Mouse (Mus musculus) forebrain, embryonic 15.5 days (tissue): ENCODE measurements around the gene Myoz1. TPM values are rescaled to one million over a fixed set of nuclear protein-coding genes. Genes with fewer than 3 reads are reported as not detected.

Experiments
- ATAC-seq: fragments of 200-750 bp; cut with Nextera tagmentation; replicated peaks from 2 replicates; pipeline ENCODE4 v1.8.0; 2017; ENCODE audit warnings: mild to moderate bottlenecking, moderate TSS enrichment, moderate library complexity
- H3K27ac ChIP-seq: fragments of 300-500 bp; sonication (generic); replicated peaks from 2 replicates; pipeline ENCODE4 v1.5.1; 2015; ENCODE audit warnings: mild to moderate bottlenecking, inconsistent platforms
- H3K27me3 ChIP-seq: fragments of 300-500 bp; sonication (generic); 2 replicates; pipeline ENCODE4 v1.6.1; 2015; ENCODE audit warnings: inconsistent platforms
- H3K36me3 ChIP-seq: fragments of 300-500 bp; sonication (generic); 2 replicates; pipeline ENCODE4 v1.6.1; 2015; ENCODE audit warnings: mild to moderate bottlenecking, inconsistent platforms
- H3K4me1 ChIP-seq: fragments of 300-500 bp; sonication (generic); 2 replicates; pipeline ENCODE4 v1.6.1; 2015; ENCODE audit warnings: inconsistent platforms
- H3K4me2 ChIP-seq: fragments of 300-500 bp; sonication (generic); replicated peaks from 2 replicates; pipeline ENCODE4 v1.6.1; 2015; ENCODE audit warnings: mild to moderate bottlenecking, inconsistent platforms
- H3K4me3 ChIP-seq: fragments of 300-500 bp; sonication (generic); 2 replicates; pipeline ENCODE4 v1.5.1; 2015; ENCODE audit warnings: mild to moderate bottlenecking, inconsistent platforms
- H3K9ac ChIP-seq: fragments of 300-500 bp; sonication (generic); replicated peaks from 2 replicates; pipeline ENCODE4 v1.6.1; 2015; ENCODE audit warnings: mild to moderate bottlenecking, inconsistent platforms
- H3K9me3 ChIP-seq: fragments of 300-500 bp; sonication (generic); 2 replicates; pipeline ENCODE4 v1.6.1; 2016; ENCODE audit warnings: inconsistent platforms
- WGBS: fragments of 180-500 bp; shearing (Covaris S2); methylation state at CpG from one replicate; pipeline ENCODE4 v1.1.7; 2015; ENCODE audit warnings: mixed read lengths; 5-methylcytosine and 5-hydroxymethylcytosine counted together
- microRNA-seq: library from miRNA; unstranded; fragments of <30 nt; microRNA quantifications from one replicate; pipeline ENCODE4, GENCODE M21; 2016
- polyA plus RNA-seq: library from polyadenylated mRNA; unstranded; fragments of >200 nt; fragmentation: Nextera tagmentation; extraction: Ambion mirVana; gene quantifications from 2 replicates; pipeline ENCODE4 v1.2.1, GENCODE M21; 2015

Myoz1 gene
- polyA plus RNA-seq, 1 experiment from 2014 or later: not detected

GRCm38 (mm10) chr14:20601287-20601686 lies 55.1 kb downstream of the Myoz1 start:
- Histone ChIP-seq H3K9ac (no peak overlapping the region), H3K36me3 (peaks cover 5% of the 10 kb centered on the region; the same call in 1 of the 2 replicates), H3K27ac (no peak overlapping the region), H3K4me1 (no peaks in the 10 kb centered on the region), H3K9me3 (no peaks in the 10 kb centered on the region), H3K4me2 (no peak overlapping the region), H3K4me3 (no peak overlapping the region), H3K27me3 (no peaks in the 10 kb centered on the region)
- 92% methylated on average over 1 of the region's 1 CpGs for WGBS
- ATAC-seq: no peak

GRCm38 (mm10) chr14:20600203-20600602 lies 56.1 kb downstream of the Myoz1 start:
- H3K27me3 ChIP-seq: no peaks in the 10 kb centered on the region
- no peak for ATAC-seq
- no peaks in the 10 kb centered on the region for H3K36me3 ChIP-seq
- no peak overlapping the region for H3K9ac ChIP-seq
- H3K9me3 ChIP-seq: no peaks in the 10 kb centered on the region
- no peak overlapping the region for H3K4me2 ChIP-seq
- H3K27ac ChIP-seq: no peak overlapping the region
- WGBS: 62% methylated on average over 2 of the region's 2 CpGs
- H3K4me1 ChIP-seq: peaks cover 8% of the 10 kb centered on the region; the same call in 1 of the 2 replicates
- no peak overlapping the region for H3K4me3 ChIP-seq

GRCm38 (mm10) chr14:20599542-20599941 lies 56.8 kb downstream of the Myoz1 start:
- 91% methylated on average over 2 of the region's 2 CpGs for WGBS
- no peak for ATAC-seq

More at GRCm38 (mm10) chr14:20599542-20599941, 56.8 kb downstream of the Myoz1 start:
- Histone ChIP-seq H3K4me3 (no peak overlapping the region), H3K27me3 (no peaks in the 10 kb centered on the region), H3K4me2 (no peak overlapping the region), H3K9me3 (no peaks in the 10 kb centered on the region), H3K27ac (no peak overlapping the region), H3K4me1 (peaks cover 8% of the 10 kb centered on the region; the same call in 1 of the 2 replicates), H3K36me3 (no peaks in the 10 kb centered on the region), H3K9ac (no peak overlapping the region)

Small RNA genes within 50 kb of the gene (microRNA-seq; reads per million reads assigned to microRNA genes)
- gene Mir6946: 1.1 reads per million

Other genes starting within 250 kb of the Myoz1 start
- gene Cfap70, start 204.3 kb downstream of the Myoz1 start, polyA plus RNA-seq: 2.1 and 3.0 TPM in 2 replicates
- 14.1 and 15.8 TPM in 2 replicates for gene Anxa7, start 176.4 kb downstream of the Myoz1 start, polyA plus RNA-seq
- 0.62 and 0.84 TPM in 2 replicates for gene Mss51, start 159.6 kb downstream of the Myoz1 start, polyA plus RNA-seq
- gene Ppp3cb, start 110.0 kb downstream of the Myoz1 start, polyA plus RNA-seq: 79.6 and 89.0 TPM in 2 replicates
- 9.0 and 10.1 TPM in 2 replicates for gene Usp54, start 15.5 kb downstream of the Myoz1 start, polyA plus RNA-seq
- 0.11 and 0.17 TPM in 2 replicates for gene Synpo2l, start 11.8 kb upstream of the Myoz1 start, polyA plus RNA-seq
- gene Sec24c, start 17.8 kb upstream of the Myoz1 start, polyA plus RNA-seq: 83.9 and 85.5 TPM in 2 replicates
- 23.1 and 23.9 TPM in 2 replicates for gene Fut11, start 38.4 kb upstream of the Myoz1 start, polyA plus RNA-seq
- 213 TPM in 2 replicates for gene Chchd1, start 46.5 kb upstream of the Myoz1 start, polyA plus RNA-seq
- 46.1 and 47.1 TPM in 2 replicates for gene Zswim8, start 51.0 kb upstream of the Myoz1 start, polyA plus RNA-seq
- gene Ndst2, start 78.0 kb upstream of the Myoz1 start, polyA plus RNA-seq: 15.7 and 16.9 TPM in 2 replicates
- 86.8 and 95.6 TPM in 2 replicates for gene Camk2g, start 137.5 kb upstream of the Myoz1 start, polyA plus RNA-seq
- gene Plau, start 180.1 kb upstream of the Myoz1 start, polyA plus RNA-seq: 0.27 and 0.28 TPM in 2 replicates